Mouse (Mus musculus) spleen, adult 2 months (tissue): ENCODE measurements around the gene Kmt2e. TPM values are rescaled to one million over a fixed set of nuclear protein-coding genes. Genes with fewer than 3 reads are reported as not detected.

Source experiments
- DNase-seq, 2 experiments: peaks; one replicate each; pipeline versions ENCODE4 v3.0.0 to v3.0.0-alpha.2; 2012 to 2021; ENCODE audit warnings: low spot score in 2 of 2, low read depth in 1 of 2
- H3K27ac ChIP-seq: fragments of 200-500 bp; 2 replicates; pipeline ENCODE4 v1.5.1; 2012; ENCODE audit warnings: low read length, inconsistent platforms; ENCODE audit not compliant: insufficient read depth
- H3K27me3 ChIP-seq: fragments of 200-500 bp; 2 replicates; pipeline ENCODE4 v1.6.1; 2012; ENCODE audit warnings: mild to moderate bottlenecking, moderate library complexity, low read length, inconsistent platforms; ENCODE audit not compliant: control insufficient read depth, insufficient read depth
- H3K36me3 ChIP-seq: fragments of 200-500 bp; 2 replicates; pipeline ENCODE4 v1.6.1; 2012; ENCODE audit warnings: mild to moderate bottlenecking, low read length, inconsistent platforms; ENCODE audit not compliant: control insufficient read depth, insufficient read depth
- H3K4me1 ChIP-seq: fragments of 200-500 bp; 2 replicates; pipeline ENCODE4 v1.6.1; 2011; ENCODE audit warnings: inconsistent platforms; ENCODE audit not compliant: control insufficient read depth, insufficient read depth, insufficient read length
- H3K4me3 ChIP-seq: fragments of 200-500 bp; 2 replicates; pipeline ENCODE4 v1.5.1; 2011; ENCODE audit warnings: mild to moderate bottlenecking, inconsistent platforms; ENCODE audit not compliant: insufficient read depth, insufficient read length; ENCODE audit errors: extremely low read depth
- CTCF ChIP-seq: fragments of 200-500 bp; IDR thresholded peaks from 2 replicates; pipeline ENCODE4 v1.5.1; 2011; ENCODE audit warnings: mild to moderate bottlenecking, inconsistent platforms; ENCODE audit not compliant: insufficient read depth, insufficient read length, insufficient replicate concordance; ENCODE audit errors: extremely low read depth
- POLR2A ChIP-seq: fragments of 200-500 bp; IDR thresholded peaks from 2 replicates; pipeline ENCODE4 v1.6.1; 2011; ENCODE audit warnings: low read depth, low read length, inconsistent platforms
- WGBS: fragments of 180-500 bp; shearing (Covaris S2); methylation state at CpG from one replicate; pipeline ENCODE4 v1.1.7; 2018; 5-methylcytosine and 5-hydroxymethylcytosine counted together
- polyA plus RNA-seq: library from polyadenylated mRNA; depleted of rRNA; stranded (reverse); fragments of >200 nt; gene quantifications from 2 replicates; pipeline ENCODE4 v1.2.3, GENCODE M21; 2012

Gene Kmt2e
- polyA plus RNA-seq, 1 experiment: 25.3 TPM

DNA sequence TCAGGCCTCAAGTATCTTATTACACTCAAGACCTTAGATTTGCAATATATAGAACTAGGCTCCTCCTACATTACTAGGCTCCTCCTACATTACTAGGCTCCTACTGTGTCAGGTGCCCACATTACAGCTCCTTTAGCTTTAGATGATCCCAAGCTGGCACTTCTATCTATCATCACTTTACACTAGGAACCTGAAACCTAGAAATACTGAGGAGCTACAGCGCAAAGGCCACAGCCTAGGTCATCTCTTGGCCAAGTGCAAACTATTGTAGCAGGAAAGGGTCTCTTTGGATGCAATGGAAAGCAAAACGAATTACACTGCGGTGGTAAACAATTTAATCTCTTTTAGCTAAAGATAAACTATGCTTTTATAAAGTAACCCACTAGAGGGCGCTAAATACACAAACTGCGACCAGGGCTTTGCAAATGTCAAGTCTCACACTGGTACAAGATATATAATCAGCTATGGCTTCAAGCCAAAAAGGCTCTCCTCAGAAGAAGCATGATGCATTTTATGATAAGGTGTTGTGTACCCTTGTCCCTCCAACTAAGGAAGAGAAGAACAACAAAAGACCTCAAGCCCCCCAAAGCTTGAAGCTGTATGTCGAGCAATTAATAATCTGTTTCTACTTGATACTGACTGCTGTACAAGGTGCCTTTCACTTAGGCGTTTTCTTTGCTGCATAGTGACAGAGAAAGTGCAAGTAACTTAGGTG is 18.5 kb upstream of the Kmt2e start:
- no peaks in the 10 kb centered on the region for H3K27me3 ChIP-seq
- WGBS: 29% methylated on average over 7 of the region's 7 CpGs
- TF ChIP-seq CTCF: no peak
- TF ChIP-seq POLR2A: no peak
- H3K4me1 ChIP-seq: peaks cover 18% of the 10 kb centered on the region
- peaks cover 2% of the 10 kb centered on the region; the same call in 1 of the 2 replicates for H3K36me3 ChIP-seq
- H3K27ac ChIP-seq: peak overlapping the region; percentile 52
- peak in 1 of 2 experiments; percentile 64 for DNase-seq
- H3K4me3 ChIP-seq: no peak overlapping the region

DNA sequence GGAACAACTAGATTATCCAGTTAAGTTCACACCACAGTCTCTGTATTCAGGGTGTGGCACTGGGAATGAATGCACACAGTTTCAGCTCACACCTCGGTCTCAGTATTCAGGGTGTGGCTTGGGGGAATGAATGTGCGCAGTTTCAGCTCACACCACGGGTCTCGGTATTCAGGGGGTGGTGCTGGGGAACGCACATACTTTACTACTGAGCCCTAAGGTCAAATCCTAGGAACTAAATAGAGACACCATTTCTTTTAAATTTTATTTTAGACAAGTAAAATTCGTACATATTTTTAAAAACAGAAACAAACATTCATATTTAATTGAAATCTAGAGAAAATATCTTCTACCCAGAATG is 18.0 kb upstream of the Kmt2e start:
- DNase-seq: no peak
- 63% methylated on average over 6 of the region's 6 CpGs for WGBS
- Histone ChIP-seq H3K36me3 (peaks cover 2% of the 10 kb centered on the region; the same call in 1 of the 2 replicates), H3K4me3 (no peak overlapping the region), H3K4me1 (peaks cover 18% of the 10 kb centered on the region), H3K27me3 (no peaks in the 10 kb centered on the region), H3K27ac (peak overlapping the region; percentile 7)
- no peak for TF ChIP-seq POLR2A
- TF ChIP-seq CTCF: no peak

DNA sequence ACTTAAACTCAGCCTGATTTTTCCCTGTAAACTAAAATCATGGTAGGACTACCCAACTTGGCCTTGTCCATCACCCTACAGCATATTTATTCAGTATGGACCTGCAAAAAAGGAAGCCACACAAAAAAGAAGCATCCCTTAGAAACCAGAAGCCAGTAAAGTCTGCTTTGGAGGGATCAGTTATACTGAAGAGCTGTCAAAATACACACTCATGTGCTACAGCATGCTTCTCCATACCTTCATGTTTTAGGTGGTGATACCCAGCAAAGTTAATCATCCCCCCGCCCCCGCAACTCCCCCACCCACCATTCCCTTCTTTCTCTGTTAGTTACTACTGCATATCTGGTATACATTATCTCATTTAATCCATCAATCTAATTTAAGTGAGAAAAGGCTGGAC is 16.5 kb upstream of the Kmt2e start:
- TF ChIP-seq POLR2A (no peak), CTCF (no peak)
- Histone ChIP-seq H3K4me3 (peak overlapping the region; percentile 16; the same call in 1 of the 2 replicates), H3K27me3 (no peaks in the 10 kb centered on the region), H3K36me3 (peaks cover 5% of the 10 kb centered on the region), H3K27ac (peak overlapping the region; percentile 100; the same call in 1 of the 2 replicates), H3K4me1 (peaks cover 18% of the 10 kb centered on the region)
- no peak for DNase-seq
- 40% methylated on average over 2 of the region's 2 CpGs for WGBS

DNA sequence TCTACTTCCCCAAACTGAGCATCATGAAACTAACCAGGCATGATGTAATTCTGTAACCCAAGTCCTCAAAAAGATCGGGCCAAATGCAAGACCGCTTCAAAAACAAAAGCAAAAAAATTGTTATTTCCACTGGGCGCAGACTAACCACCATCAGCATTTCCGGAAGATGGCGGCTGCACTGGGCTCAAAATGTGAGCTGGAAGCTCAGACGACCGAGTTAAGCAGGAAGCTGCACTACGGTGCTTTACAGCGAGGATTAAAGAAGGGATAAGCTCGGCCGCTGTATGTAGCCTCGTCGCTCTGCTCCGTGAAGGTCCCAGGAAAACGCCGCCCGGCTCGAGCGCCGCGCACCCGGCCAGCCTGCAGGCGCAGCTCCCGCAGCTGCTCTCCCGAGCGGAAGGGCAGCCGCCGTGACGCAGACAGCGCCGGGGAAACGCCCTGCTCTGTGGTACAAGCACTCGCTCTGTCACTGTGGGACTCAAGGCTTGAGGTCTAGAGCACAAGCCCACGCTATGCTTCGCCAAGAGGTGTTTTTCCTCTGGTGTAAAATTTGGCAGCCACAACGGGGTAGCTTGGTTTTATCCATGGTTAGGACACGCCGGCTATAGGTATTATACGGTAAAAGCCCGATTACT is 16.0 kb upstream of the Kmt2e start:
- no peaks in the 10 kb centered on the region for H3K27me3 ChIP-seq
- DNase-seq: peak; percentile 84 to 88
- TF ChIP-seq CTCF (no peak), POLR2A (peak; percentile 94; the same call in 1 of the 2 replicates)
- peak overlapping the region; percentile 100 for H3K27ac ChIP-seq
- peaks cover 18% of the 10 kb centered on the region for H3K4me1 ChIP-seq
- H3K4me3 ChIP-seq: peak overlapping the region; percentile 99
- H3K36me3 ChIP-seq: peaks cover 8% of the 10 kb centered on the region
- under 1% methylated on average over 40 of the region's 40 CpGs for WGBS

DNA sequence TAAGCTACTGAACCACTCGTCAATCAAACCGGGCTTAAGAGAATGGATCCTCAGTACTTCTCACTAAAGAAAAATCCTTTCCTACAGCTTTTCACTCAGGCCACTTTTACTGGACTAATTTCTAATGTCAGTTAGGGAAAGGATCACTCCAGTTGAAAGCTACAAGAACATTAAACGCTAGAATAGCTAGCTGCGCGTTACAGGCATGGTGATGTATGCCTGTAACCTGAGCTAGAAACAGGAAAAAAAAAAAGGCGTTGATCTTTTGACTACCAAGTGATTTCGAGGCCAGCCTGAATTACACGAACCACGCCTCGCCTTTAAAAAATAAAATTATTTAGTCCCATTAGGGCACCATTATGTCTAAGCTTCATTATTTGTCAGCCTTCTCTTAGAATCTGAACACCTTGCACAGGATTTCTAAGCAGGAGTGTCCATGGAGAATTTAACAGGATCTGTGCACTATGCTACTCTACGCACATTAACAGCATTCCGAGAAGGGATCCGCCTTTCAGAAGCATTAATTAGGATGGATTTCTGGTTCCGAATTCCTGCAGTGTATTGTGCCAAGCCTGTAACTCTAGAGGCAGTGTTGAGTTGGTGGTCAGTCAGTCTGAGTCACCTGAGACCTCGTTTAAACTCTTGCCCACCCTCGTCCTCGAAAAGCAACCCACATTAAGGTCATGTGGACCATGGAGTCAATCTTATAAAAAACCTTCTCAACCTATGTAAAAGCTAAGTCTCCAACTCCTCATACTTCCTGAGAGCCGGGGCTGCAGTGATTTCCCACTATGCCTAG is 15.2 kb upstream of the Kmt2e start:
- peak overlapping the region; percentile 100 for H3K27ac ChIP-seq
- 16% methylated on average over 18 of the region's 18 CpGs for WGBS
- no peak for DNase-seq
- no peak for TF ChIP-seq CTCF
- no peak for TF ChIP-seq POLR2A
- H3K36me3 ChIP-seq: peaks cover 10% of the 10 kb centered on the region
- H3K4me3 ChIP-seq: peak overlapping the region; percentile 99
- peaks cover 18% of the 10 kb centered on the region for H3K4me1 ChIP-seq
- no peaks in the 10 kb centered on the region for H3K27me3 ChIP-seq

DNA sequence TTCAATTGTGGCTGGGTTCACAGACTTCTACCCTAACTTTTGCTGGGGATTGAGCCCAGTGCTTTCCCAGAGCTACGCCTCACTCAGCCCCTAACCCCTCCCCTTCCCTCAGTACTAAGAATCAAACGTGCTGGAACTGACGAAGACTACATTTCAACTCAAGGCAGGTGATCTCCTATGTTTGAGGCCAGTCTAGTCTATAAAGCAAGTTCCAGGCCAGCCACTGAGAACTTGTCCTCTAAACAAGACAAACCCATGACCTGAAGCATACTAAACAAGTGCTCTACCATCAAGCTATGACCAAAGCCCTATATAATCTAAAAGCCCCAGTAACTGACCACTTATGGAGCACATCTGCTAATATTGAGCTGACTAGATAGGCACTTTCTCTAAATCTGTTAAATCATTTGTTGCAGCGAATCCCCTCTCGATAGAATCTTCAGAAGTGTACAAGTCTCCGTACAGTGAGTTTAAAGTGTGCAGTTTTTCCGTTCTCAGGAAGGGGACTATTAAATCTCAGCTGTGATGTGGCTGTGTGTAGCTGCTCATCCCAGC is 14.5 kb upstream of the Kmt2e start:
- WGBS: 62% methylated on average over 7 of the region's 7 CpGs
- no peak for DNase-seq
- H3K36me3 ChIP-seq: peaks cover 10% of the 10 kb centered on the region
- TF ChIP-seq CTCF (no peak), POLR2A (no peak)
- H3K4me3 ChIP-seq: no peak overlapping the region
- H3K27me3 ChIP-seq: no peaks in the 10 kb centered on the region
- peaks cover 20% of the 10 kb centered on the region for H3K4me1 ChIP-seq
- peak overlapping the region; percentile 100; the same call in 1 of the 2 replicates for H3K27ac ChIP-seq
